Mouse (Mus musculus): ENCODE results near the gene Zxdc.

The Zxdc gene

DNA sequence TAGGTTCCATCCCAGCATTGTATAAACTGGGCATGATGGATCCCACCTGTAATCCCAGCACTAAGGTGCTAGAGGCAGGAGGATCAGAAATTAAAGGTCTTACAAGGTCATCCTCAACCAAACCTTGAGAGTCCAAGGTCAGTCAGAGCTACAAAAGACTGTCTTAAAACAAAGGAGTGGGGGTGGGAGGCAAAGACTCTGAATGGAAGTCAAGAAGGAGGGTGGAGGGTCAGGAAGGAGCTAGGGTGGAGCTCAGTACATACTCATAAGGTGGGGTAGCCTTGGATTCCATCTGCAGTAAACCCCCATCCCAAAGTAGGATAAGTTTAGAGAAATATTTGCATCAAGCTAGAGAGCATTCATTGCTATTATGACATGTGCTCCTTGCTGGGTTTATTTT, 83.3 kb downstream of the Zxdc start:
- no peak for DNase-seq (ENCODE audit: low read depth, low spot score)

All from telencephalon, adult 2 months (tissue).